Mouse (Mus musculus) kidney, adult 2 months (tissue): Measurements from ENCODE around the gene Col5a1. TPM values are rescaled to one million over a fixed set of nuclear protein-coding genes. Genes with fewer than 3 reads are reported as not detected.

Experiments used
- DNase-seq: peaks from one replicate; pipeline ENCODE4 v3.0.0; 2021
- H3K27ac ChIP-seq: fragments of 200-500 bp; 2 replicates; pipeline ENCODE4 v1.5.1; 2012; ENCODE audit warnings: low read depth, low read length, control low read depth, inconsistent platforms; ENCODE audit not compliant: insufficient read depth
- H3K27me3 ChIP-seq: fragments of 200-500 bp; replicated peaks from 2 replicates; pipeline ENCODE4 v1.6.1; 2012; ENCODE audit warnings: mild to moderate bottlenecking, moderate library complexity, low read length, inconsistent platforms; ENCODE audit not compliant: control insufficient read depth, insufficient read depth
- H3K36me3 ChIP-seq: fragments of 200-500 bp; 2 replicates; pipeline ENCODE4 v1.6.1; 2012; ENCODE audit warnings: mild to moderate bottlenecking, moderate library complexity, low read length, inconsistent platforms; ENCODE audit not compliant: control insufficient read depth, insufficient read depth
- H3K4me1 ChIP-seq: fragments of 200-500 bp; 2 replicates; pipeline ENCODE4 v1.6.1; 2011; ENCODE audit warnings: low read length; ENCODE audit not compliant: control insufficient read depth, insufficient read depth
- H3K4me3 ChIP-seq: fragments of 200-500 bp; 2 replicates; pipeline ENCODE4 v1.5.1; 2011; ENCODE audit warnings: mild to moderate bottlenecking, low read depth, low read length, control low read depth; ENCODE audit not compliant: insufficient read depth
- CTCF ChIP-seq: fragments of 200-500 bp; conservative IDR thresholded peaks from 2 replicates; pipeline ENCODE4 v1.5.1; 2011; ENCODE audit warnings: low read depth, mild to moderate bottlenecking, control low read depth, low read length, moderate library complexity, mixed read lengths; ENCODE audit not compliant: insufficient read depth, insufficient read length
- POLR2A ChIP-seq: fragments of 200-500 bp; IDR thresholded peaks from one replicate; pipeline ENCODE4 v1.6.1; 2011; ENCODE audit warnings: low read depth, low read length, control low read depth
- WGBS: fragments of 180-500 bp; shearing (Covaris S2); methylation state at CpG from one replicate; pipeline ENCODE4 v1.1.7; 2018; 5-methylcytosine and 5-hydroxymethylcytosine counted together
- polyA plus RNA-seq: library from polyadenylated mRNA; depleted of rRNA; stranded (reverse); fragments of >200 nt; gene quantifications from 2 replicates; pipeline ENCODE4 v1.2.3, GENCODE M21; 2012

Col5a1 gene
- polyA plus RNA-seq, 1 experiment, result 7.5 TPM

DNA sequence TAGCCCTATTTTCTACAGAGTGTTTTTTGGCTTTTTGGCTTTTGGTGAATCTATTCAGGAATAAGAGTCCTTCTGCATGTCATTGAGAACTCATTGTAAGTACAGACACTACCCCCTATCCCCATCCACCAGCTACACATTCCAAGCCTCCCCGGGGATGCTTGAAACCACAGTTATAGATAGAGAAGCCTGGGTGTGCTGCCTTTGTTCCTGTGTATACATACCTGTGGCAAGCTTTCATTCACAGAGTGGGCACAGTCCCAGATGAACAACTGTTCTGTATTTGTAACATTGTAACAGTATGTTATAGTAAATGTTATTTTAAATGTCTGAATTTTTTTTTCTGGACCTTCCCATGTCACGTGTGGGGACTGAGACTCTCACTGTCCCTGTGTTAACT lies 19.2 kb downstream of the Col5a1 start:
- no peaks in the 10 kb centered on the region for H3K36me3 ChIP-seq
- H3K27ac ChIP-seq, result no peak overlapping the region
- TF ChIP-seq POLR2A (no peak), CTCF (no peak)
- no peak overlapping the region for H3K4me3 ChIP-seq
- DNase-seq, result no peak
- 71% methylated on average over 2 of the region's 2 CpGs for WGBS
- no peaks in the 10 kb centered on the region for H3K27me3 ChIP-seq
- no peaks in the 10 kb centered on the region for H3K4me1 ChIP-seq

DNA sequence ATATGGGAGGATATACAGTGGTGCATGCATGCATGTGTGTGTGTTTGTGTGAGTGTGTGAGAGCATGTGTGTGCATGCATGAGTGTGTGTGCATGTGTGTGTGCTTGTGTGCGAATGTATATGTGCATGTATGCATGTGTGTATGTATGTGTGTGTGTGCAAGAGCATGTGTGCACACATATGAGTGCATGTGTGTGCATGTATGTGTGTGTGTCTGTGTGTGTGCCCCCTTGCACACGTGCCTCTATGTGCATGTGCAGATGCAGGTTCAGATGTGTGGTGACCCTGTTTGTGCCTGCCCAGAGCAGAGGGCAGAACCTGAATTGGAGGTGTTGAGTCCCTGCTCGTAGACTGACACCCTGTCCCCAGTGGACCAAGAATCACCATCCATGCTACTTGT lies 24.3 kb downstream of the Col5a1 start:
- Histone ChIP-seq H3K27ac (no peak overlapping the region), H3K4me3 (no peak overlapping the region), H3K4me1 (no peaks in the 10 kb centered on the region), H3K27me3 (no peaks in the 10 kb centered on the region), H3K36me3 (no peaks in the 10 kb centered on the region)
- WGBS, result 82% methylated on average over 3 of the region's 3 CpGs
- TF ChIP-seq POLR2A (no peak), CTCF (no peak)
- DNase-seq, result no peak

GRCm38 (mm10) chr2:27912546-27913275 lies 26.5 kb downstream of the Col5a1 start:
- Histone ChIP-seq H3K4me1 (no peaks in the 10 kb centered on the region), H3K4me3 (no peak overlapping the region), H3K27me3 (no peaks in the 10 kb centered on the region), H3K36me3 (no peaks in the 10 kb centered on the region), H3K27ac (no peak overlapping the region)
- 76% methylated on average over 1 of the region's 1 CpGs for WGBS
- TF ChIP-seq CTCF, result no peak
- no peak for TF ChIP-seq POLR2A
- no peak for DNase-seq

DNA sequence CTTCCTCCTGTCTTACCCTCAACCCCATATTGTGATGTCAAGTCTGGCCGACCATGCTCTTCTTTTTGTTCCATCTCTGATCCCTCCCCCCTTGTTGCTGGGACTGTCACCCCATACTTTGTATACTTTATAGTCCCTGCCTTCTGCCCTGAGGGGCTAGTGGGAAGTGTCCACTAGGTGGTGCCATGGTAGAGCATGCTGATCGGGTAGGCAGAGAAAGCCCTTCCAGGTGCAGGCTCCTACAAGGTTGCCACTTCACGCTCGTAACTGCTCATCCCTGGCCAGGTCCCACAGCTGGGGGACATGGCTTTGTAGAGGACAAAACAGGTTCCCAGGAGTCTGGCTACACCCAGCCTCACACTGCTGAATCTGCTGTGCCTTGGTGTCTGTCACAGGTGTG lies 29.5 kb downstream of the Col5a1 start:
- no peak overlapping the region for H3K27ac ChIP-seq
- no peaks in the 10 kb centered on the region for H3K27me3 ChIP-seq
- DNase-seq, result peak; percentile 24
- H3K36me3 ChIP-seq, result no peaks in the 10 kb centered on the region
- 59% methylated on average over 4 of the region's 4 CpGs for WGBS
- H3K4me1 ChIP-seq, result no peaks in the 10 kb centered on the region
- TF ChIP-seq CTCF (peak; percentile 54), POLR2A (no peak)
- no peak overlapping the region for H3K4me3 ChIP-seq

DNA sequence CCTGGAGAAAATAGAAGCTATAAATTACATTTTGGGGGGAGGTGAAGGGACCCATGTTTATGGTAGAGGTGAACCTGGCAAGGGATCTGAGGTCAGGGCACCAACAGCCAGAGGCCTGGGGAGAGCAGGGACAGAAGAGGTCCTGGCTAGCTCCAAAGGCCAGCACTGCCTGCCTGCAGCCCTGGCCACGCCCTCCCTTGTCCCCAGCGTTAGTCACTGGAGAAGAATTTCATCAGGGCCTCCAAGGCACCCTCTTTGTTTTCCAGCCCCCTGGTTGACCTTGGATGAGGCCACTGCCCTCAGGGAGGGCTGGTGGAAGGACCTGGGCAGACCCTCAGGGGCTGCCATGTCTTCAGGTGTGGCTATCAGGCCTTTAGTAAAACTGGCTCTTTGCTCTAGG lies 30.1 kb downstream of the Col5a1 start:
- no peak overlapping the region for H3K27ac ChIP-seq
- no peak for DNase-seq
- WGBS, result 54% methylated on average over 2 of the region's 2 CpGs

DNA sequence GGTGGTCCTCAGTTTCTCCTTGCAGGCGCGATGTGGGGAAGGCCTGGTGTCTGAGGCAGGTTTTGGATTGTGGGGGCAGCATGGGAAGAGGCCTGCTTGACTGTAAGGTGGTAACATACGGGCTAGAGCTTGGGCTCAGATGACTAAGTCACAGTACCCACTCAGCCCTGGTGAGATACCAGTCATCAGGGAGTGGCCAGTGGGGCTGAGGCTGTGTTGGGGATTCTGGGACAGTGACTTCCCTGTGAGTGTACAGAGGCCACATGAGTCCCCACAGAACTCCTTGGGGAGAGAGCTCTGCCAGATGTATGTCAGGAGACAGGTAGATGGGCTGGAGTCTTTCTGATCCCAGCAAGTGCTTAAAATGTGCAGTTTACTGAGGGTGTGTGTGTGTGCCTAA lies 31.0 kb downstream of the Col5a1 start:
- TF ChIP-seq CTCF (no peak), POLR2A (no peak)
- WGBS, result 94% methylated on average over 3 of the region's 3 CpGs
- no peak overlapping the region for H3K4me3 ChIP-seq
- DNase-seq, result no peak
- H3K27ac ChIP-seq, result no peak overlapping the region
- no peaks in the 10 kb centered on the region for H3K4me1 ChIP-seq
- no peaks in the 10 kb centered on the region for H3K36me3 ChIP-seq
- no peaks in the 10 kb centered on the region for H3K27me3 ChIP-seq

More for the DNA sequence above, 30.1 kb downstream of the Col5a1 start:
- Histone ChIP-seq H3K27me3 (no peaks in the 10 kb centered on the region), H3K4me3 (no peak overlapping the region), H3K4me1 (no peaks in the 10 kb centered on the region), H3K36me3 (no peaks in the 10 kb centered on the region)
- TF ChIP-seq CTCF (no peak), POLR2A (no peak)

GRCm38 (mm10) chr2:27918106-27918505 lies 31.9 kb downstream of the Col5a1 start:
- Histone ChIP-seq H3K27ac (no peak overlapping the region), H3K27me3 (no peaks in the 10 kb centered on the region), H3K4me3 (no peak overlapping the region), H3K36me3 (no peaks in the 10 kb centered on the region), H3K4me1 (no peaks in the 10 kb centered on the region)
- TF ChIP-seq CTCF, result no peak
- no peak for TF ChIP-seq POLR2A
- 77% methylated on average over 7 of the region's 7 CpGs for WGBS
- no peak for DNase-seq
